Mouse (Mus musculus): ENCODE measurements at regions not wholly inside any gene's neighbourhood (a gene's known extent, or its start where the extent isn't known, plus 50 kb on each side); places are given as distances from the start of the nearest gene placed in this dataset.

GRCm38 (mm10) chr10:14231464-14231863 lies 265.6 kb downstream of the Hivep2 start:
- no peak for DNase-seq (ENCODE audit: low read depth, low spot score)

- no peak for DNase-seq (ENCODE audit: low read depth, low spot score)
These were observed 251.4 kb downstream of the Hivep2 start for GRCm38 (mm10) chr10:14217284-14217683.

- peak; percentile 83 for DNase-seq (ENCODE audit: low read depth, low spot score)
These were observed 250.5 kb downstream of the Hivep2 start for GRCm38 (mm10) chr10:14216191-14216992.

- peak; percentile 85 for DNase-seq (ENCODE audit: low read depth, low spot score)
These were observed 249.6 kb downstream of the Hivep2 start for GRCm38 (mm10) chr10:14215512-14215911.

- no peak for DNase-seq (ENCODE audit: low read depth, low spot score)
These were observed 247.7 kb downstream of the Hivep2 start for GRCm38 (mm10) chr10:14213536-14213935.

GRCm38 (mm10) chr10:14211926-14212325 lies 246.1 kb downstream of the Hivep2 start:
- peak; percentile 91 for DNase-seq (ENCODE audit: low read depth, low spot score)

- peak; percentile 83 for DNase-seq (ENCODE audit: low read depth, low spot score)
These were observed 245.6 kb downstream of the Hivep2 start for GRCm38 (mm10) chr10:14211481-14211880.

- DNase-seq (ENCODE audit: low read depth, low spot score): peak; percentile 92
These were observed 244.6 kb downstream of the Hivep2 start for GRCm38 (mm10) chr10:14210445-14210844.

- peak; percentile 55 for DNase-seq (ENCODE audit: low read depth, low spot score)
These were observed 244.2 kb downstream of the Hivep2 start for GRCm38 (mm10) chr10:14210045-14210444.

GRCm38 (mm10) chr10:14208206-14208605 lies 242.3 kb downstream of the Hivep2 start:
- DNase-seq (ENCODE audit: low read depth, low spot score): peak; percentile 79

GRCm38 (mm10) chr10:14207616-14208015 lies 241.7 kb downstream of the Hivep2 start:
- peak; percentile 89 for DNase-seq (ENCODE audit: low read depth, low spot score)

GRCm38 (mm10) chr10:14207051-14207570 lies 241.2 kb downstream of the Hivep2 start:
- peak; percentile 61 for DNase-seq (ENCODE audit: low read depth, low spot score)
